Mouse (Mus musculus): ENCODE results near the gene Serpina3k. TPM values are rescaled to one million over a fixed set of nuclear protein-coding genes. Genes with fewer than 3 reads are reported as not detected.
"Not testable (repeated sequence)": the region's sequence is repeated elsewhere in the genome, so short reads cannot be mapped to it uniquely, and the experiment has no call there.

The Serpina3k gene
- total RNA-seq, 2 experiments from 2014 or later = not detected

GRCm38 (mm10) chr12:104385987-104386386 lies 47.7 kb downstream of the Serpina3k start:
- intact Hi-C loops (cut with DNase I); DNase-seq (ENCODE audit: low spot score in 2 of 2): not testable (repeated sequence)

DNA sequence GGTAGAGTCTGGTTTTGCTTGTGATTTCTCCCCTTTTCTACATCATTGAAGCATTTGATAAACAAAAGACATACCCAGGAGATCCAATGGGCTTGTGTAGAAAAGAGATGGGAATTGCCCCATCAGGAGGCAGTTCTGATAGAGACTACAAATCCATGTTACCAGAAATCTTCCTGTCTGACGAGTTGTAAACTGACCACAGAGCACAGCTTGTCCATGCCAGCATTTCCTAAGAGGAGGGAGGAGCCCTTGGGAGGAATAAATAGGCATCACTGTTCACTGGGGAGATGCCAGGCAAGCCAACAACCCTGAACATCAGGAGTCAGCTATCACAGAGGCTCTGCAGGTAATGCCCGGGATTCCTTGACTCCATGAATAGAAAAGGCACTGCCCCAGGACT lies 48.6 kb downstream of the Serpina3k start:
- intact Hi-C loops (cut with DNase I); DNase-seq (ENCODE audit: low spot score in 2 of 2): not testable (repeated sequence)

GRCm38 (mm10) chr12:104388477-104388876 lies 50.2 kb downstream of the Serpina3k start:
- intact Hi-C loops (cut with DNase I) = no loop called here
- DNase-seq (ENCODE audit: low spot score in 2 of 2) = no peak

GRCm38 (mm10) chr12:104391057-104391456 lies 52.8 kb downstream of the Serpina3k start:
- DNase-seq (ENCODE audit: low spot score in 2 of 2); intact Hi-C loops (cut with DNase I): not testable (repeated sequence)

Other genes with a start within 250 kb of the Serpina3k start
- gene Serpina5, start 237.4 kb upstream of the Serpina3k start, total RNA-seq (2021) = not detected
- not detected for gene Serpina3a, start 225.8 kb upstream of the Serpina3k start, total RNA-seq (2021)
- not detected for gene Serpina3b, start 210.5 kb upstream of the Serpina3k start, total RNA-seq (2021)
- under 1 TPM in 1 of 2 experiments, not detected in 1; 0.18 TPM for gene Serpina3c, start 184.6 kb upstream of the Serpina3k start, total RNA-seq (2021)
- not detected for gene Serpina3f, start 123.9 kb upstream of the Serpina3k start, total RNA-seq (2021)
- not detected for gene Serpina3g, start 102.2 kb upstream of the Serpina3k start, total RNA-seq (2021)
- gene Serpina3i, start 75.4 kb upstream of the Serpina3k start, total RNA-seq (2021) = not detected
- gene Serpina3j, start 23.9 kb upstream of the Serpina3k start, total RNA-seq (2021) = not detected
- gene Serpina3m, start within 50 bp of the Serpina3k start, total RNA-seq (2021) = under 1 TPM in 1 of 2 experiments, not detected in 1; 0.25 TPM
- gene Serpina3n, start 68.2 kb downstream of the Serpina3k start, total RNA-seq (2021) = 10 to 100 TPM in 1 of 2 experiments, 1 to 10 TPM in 1; 9.3 to 10.7 TPM
- not detected for gene Gsc, start 134.8 kb downstream of the Serpina3k start, total RNA-seq (2021)

Data from left cerebral cortex, postnatal 25 days (tissue).